Mouse (Mus musculus): ENCODE measurements at regions not wholly inside any gene's neighbourhood (a gene's known extent, or its start where the extent isn't known, plus 50 kb on each side); places are given as distances from the start of the nearest gene placed in this dataset.

DNA sequence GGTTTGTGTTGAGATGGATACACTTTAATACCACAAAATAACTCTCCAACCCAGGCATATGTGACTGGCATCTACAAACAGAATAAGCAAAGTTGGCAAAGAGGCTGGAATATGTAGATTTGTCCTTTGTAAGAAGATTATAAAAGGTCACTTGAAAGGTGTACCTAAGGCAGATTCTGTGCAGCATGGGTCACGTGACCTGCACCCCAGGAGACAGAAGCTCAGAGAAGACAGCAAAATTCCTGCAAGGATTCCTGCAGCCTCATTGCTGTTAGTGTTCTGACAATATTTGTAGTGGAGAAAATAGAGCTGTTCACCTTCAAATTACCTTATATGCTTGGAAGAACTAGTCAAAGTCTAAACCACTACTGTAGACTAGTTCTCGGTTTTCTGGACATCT, 4938.6 kb upstream of the Gm7489 start:
- TF ChIP-seq GABPA (IDR thresholded peaks at IDR 0.05; ENCODE audit: insufficient replicate concordance, low read depth, low read length) (no peak), CTCF (conservative IDR thresholded peaks at IDR 0.05 in 1 of 2, IDR thresholded peaks at IDR 0.05 in 1 of 2; ENCODE audit: low read depth in 2 of 2, low read length in 2 of 2) (no peak), CHD2 (IDR thresholded peaks at IDR 0.05; ENCODE audit: low read length) (no peak), MEF2A (IDR thresholded peaks at IDR 0.05; ENCODE audit: borderline replicate concordance, low read depth, low read length) (no peak), MXI1 (IDR thresholded peaks at IDR 0.05; ENCODE audit: low read depth, low read length) (no peak)

Measured in CH12.LX (cell line).